Mouse (Mus musculus) forebrain, embryonic 16.5 days (tissue): ENCODE data around the gene Eif2ak1. TPM values are rescaled to one million over a fixed set of nuclear protein-coding genes. Genes with fewer than 3 reads are reported as not detected.

ENCODE experiments used
- ATAC-seq: fragments of 200-750 bp; cut with Nextera tagmentation; 2 replicates; pipeline ENCODE4 v1.8.0; 2017; ENCODE audit warnings: mild to moderate bottlenecking, moderate library complexity
- H3K27ac ChIP-seq: fragments of 300-500 bp; sonication (generic); 2 replicates; pipeline ENCODE4 v1.5.1; 2014; ENCODE audit warnings: low read length, control low read depth
- H3K27me3 ChIP-seq: fragments of 300-500 bp; sonication (generic); replicated peaks from 2 replicates; pipeline ENCODE4 v1.6.1; 2014; ENCODE audit warnings: low read length; ENCODE audit not compliant: control insufficient read depth, insufficient read depth
- H3K36me3 ChIP-seq: fragments of 300-500 bp; sonication (generic); 2 replicates; pipeline ENCODE4 v1.6.1; 2014; ENCODE audit not compliant: control insufficient read depth, insufficient read depth
- H3K4me1 ChIP-seq: fragments of 300-500 bp; sonication (generic); replicated peaks from 2 replicates; pipeline ENCODE4 v1.6.1; 2014; ENCODE audit warnings: low read length; ENCODE audit not compliant: control insufficient read depth, insufficient read depth
- H3K4me2 ChIP-seq: fragments of 300-500 bp; sonication (generic); 2 replicates; pipeline ENCODE4 v1.6.1; 2014; ENCODE audit warnings: mild to moderate bottlenecking, low read length, control low read depth
- H3K4me3 ChIP-seq: fragments of 300-500 bp; sonication (generic); replicated peaks from 2 replicates; pipeline ENCODE4 v1.5.1; 2014; ENCODE audit warnings: mild to moderate bottlenecking, low read length, control low read depth
- H3K9ac ChIP-seq: fragments of 300-500 bp; sonication (generic); replicated peaks from 2 replicates; pipeline ENCODE4 v1.6.1; 2014; ENCODE audit warnings: low read depth, low read length, control low read depth
- H3K9me3 ChIP-seq: fragments of 300-500 bp; sonication (generic); 2 replicates; pipeline ENCODE4 v1.6.1; 2016; ENCODE audit warnings: low read length; ENCODE audit not compliant: control insufficient read depth
- WGBS: fragments of 180-500 bp; shearing (Covaris S2); extraction: QIAGEN DNeasy Blood & Tissue Kit; methylation state at CpG from one replicate; pipeline ENCODE4 v1.1.7; 2014; 5-methylcytosine and 5-hydroxymethylcytosine counted together
- polyA plus RNA-seq: library from polyadenylated mRNA; unstranded; fragments of >200 nt; fragmentation: Nextera tagmentation; extraction: Ambion mirVana; gene quantifications from 2 replicates; pipeline ENCODE4 v1.2.1, GENCODE M21; 2015

Gene Eif2ak1
- polyA plus RNA-seq, 1 experiment from 2014 or later, result 49.6 TPM

DNA sequence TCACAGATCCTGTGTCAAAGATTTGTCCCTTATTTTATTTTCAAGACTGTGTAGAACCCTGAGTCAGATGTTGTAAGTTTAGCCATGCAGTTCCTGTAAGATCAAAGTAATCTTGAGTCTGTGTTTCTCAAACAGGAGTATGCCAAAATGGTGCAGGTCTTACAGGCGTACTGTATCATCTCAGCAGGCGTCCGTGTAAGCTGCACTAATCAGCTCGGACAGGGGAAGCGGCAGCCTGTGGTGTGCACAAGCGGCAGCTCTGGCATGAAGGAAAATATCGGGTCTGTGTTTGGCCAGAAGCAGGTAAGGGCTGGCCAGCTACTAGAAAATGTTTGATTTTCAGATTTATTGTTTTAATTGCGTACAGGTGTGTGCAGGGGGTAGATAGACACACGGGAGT, 98.6 kb downstream of the Eif2ak1 start:
- Histone ChIP-seq H3K4me3 (no peak overlapping the region), H3K27ac (no peak overlapping the region), H3K4me2 (no peak overlapping the region), H3K4me1 (no peaks in the 10 kb centered on the region; the same call in 1 of the 2 replicates), H3K9ac (no peak overlapping the region), H3K27me3 (no peaks in the 10 kb centered on the region), H3K36me3 (peaks cover 24% of the 10 kb centered on the region), H3K9me3 (no peaks in the 10 kb centered on the region)
- 94% methylated on average over 9 of the region's 9 CpGs for WGBS
- no peak for ATAC-seq

DNA sequence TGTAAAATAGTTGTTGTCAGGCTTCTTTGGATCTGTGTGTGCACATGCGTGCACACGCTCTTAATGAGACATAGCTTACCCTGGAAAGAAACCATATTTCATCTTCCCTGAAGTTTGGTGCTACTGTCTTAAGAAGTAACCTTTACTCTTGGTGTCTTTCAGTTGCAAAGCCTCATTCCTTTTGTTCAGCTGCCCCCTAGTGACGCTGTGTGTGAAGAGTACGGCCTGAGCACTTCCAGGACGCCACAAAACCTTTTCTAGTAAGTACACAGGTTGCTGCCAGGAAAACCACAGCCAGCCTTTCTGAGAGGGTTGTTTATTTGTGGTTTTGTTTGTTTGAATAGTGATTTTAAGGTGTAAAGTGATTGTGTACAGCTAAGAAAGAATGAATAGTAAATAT, 99.8 kb downstream of the Eif2ak1 start:
- peaks cover 27% of the 10 kb centered on the region for H3K36me3 ChIP-seq
- no peaks in the 10 kb centered on the region for H3K9me3 ChIP-seq
- H3K4me1 ChIP-seq, result no peaks in the 10 kb centered on the region
- WGBS, result 47% methylated on average over 5 of the region's 5 CpGs
- no peak overlapping the region for H3K4me3 ChIP-seq
- H3K27ac ChIP-seq, result no peak overlapping the region
- ATAC-seq, result no peak
- no peak overlapping the region for H3K9ac ChIP-seq
- H3K4me2 ChIP-seq, result no peak overlapping the region
- H3K27me3 ChIP-seq, result no peaks in the 10 kb centered on the region

DNA sequence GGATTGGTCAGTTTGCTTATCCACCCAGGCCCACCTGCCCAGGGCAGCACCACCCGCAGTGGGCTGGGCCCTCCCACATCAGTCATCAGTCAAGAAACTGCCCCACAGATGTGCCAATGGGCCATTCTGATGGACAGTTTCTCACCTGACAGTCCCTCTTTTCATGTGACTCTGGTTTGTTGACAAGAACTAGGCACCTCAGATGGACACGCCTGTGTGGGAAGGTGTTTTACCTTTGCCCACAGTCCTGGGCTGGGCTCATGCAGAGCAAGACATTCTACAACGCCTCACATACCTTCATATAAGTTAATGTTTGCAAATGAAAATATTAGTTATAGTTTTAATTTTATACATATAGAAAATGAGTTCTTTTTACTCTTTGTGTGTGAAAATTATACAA, 100.5 kb downstream of the Eif2ak1 start:
- H3K4me3 ChIP-seq, result no peak overlapping the region
- no peaks in the 10 kb centered on the region for H3K4me1 ChIP-seq
- peaks cover 27% of the 10 kb centered on the region for H3K36me3 ChIP-seq
- no peak overlapping the region for H3K27ac ChIP-seq
- whole genome bisulfite sequencing, result 94% methylated on average over 3 of the region's 3 CpGs
- H3K9ac ChIP-seq, result no peak overlapping the region
- no peaks in the 10 kb centered on the region for H3K27me3 ChIP-seq
- no peak for ATAC-seq
- H3K4me2 ChIP-seq, result no peak overlapping the region
- no peaks in the 10 kb centered on the region for H3K9me3 ChIP-seq

DNA sequence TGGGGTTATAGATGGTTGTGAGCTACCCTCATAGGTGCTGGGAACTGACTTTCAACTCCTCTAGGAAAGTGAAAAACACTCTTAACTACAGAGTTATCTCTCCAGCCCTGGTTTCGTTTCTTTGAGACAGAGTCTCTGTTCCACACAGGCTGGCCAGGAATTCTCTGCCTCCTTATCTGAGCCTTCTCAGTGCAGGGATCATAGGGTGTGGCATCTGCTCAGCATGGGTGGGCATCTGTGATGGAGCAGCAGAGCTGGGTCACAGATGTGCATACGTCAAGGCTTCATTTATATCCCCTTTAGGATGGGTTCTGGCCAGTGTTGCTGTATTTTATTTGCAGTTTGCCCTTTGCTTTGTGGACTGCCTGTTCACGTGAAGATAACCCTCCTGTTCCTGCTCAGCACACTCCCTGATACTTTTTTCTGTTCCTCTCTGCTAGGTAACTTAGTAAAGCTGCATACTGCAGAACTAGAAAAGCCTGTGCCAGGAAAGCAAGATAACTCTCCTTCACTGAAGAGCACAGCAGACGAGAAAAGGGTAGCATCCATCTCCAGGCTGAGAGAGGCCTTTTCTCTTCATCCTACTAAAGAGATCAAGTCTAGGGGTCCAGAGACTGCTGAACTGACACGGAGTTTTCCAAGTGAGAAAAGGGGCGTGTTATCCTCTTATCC, 107.3 kb downstream of the Eif2ak1 start:
- no peak overlapping the region for H3K4me2 ChIP-seq

DNA sequence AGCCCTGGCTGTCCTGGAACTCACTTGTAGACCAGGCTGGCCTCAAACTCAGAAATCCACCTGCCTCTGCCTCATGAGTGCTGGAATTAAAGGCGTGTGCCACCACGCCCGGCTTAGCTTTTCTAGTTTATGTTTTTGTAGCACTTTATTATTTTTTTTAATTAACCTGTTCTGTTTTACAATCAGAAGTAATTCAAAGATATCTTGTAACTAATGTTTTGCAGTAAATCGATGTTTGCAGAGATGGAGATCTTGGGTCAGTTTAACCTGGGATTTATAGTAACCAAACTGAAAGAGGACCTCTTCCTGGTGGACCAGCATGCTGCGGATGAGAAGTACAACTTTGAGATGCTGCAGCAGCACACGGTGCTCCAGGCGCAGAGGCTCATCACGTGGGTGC, 110.3 kb downstream of the Eif2ak1 start, which contains the start of gene Gm42421:
Gene Gm42421 (plus strand): TSS at position 301 of the 400 bp plus-strand sequence.
- H3K4me2 ChIP-seq, result no peak within 1 kb of the TSS
- 97% methylated on average over 8 of the region's 8 CpGs for WGBS
- H3K27me3 ChIP-seq, result no peaks in the 10 kb centered on the region
- peaks cover 34% of the 10 kb centered on the region for H3K36me3 ChIP-seq
- H3K27ac ChIP-seq, result no peak within 1 kb of the TSS
- H3K9me3 ChIP-seq, result no peaks in the 10 kb centered on the region
- no peak for ATAC-seq
- no peak within 1 kb of the TSS for H3K9ac ChIP-seq
- H3K4me1 ChIP-seq, result 0 out of 2 replicates have a peak, but pooled peaks cover 3% of the 10 kb centered on the region
- no peak within 1 kb of the TSS for H3K4me3 ChIP-seq

More for the DNA sequence above, 107.3 kb downstream of the Eif2ak1 start:
- H3K27ac ChIP-seq, result no peak overlapping the region
- H3K27me3 ChIP-seq, result no peaks in the 10 kb centered on the region
- no peaks in the 10 kb centered on the region for H3K4me1 ChIP-seq
- peaks cover 35% of the 10 kb centered on the region for H3K36me3 ChIP-seq
- H3K4me3 ChIP-seq, result no peak overlapping the region
- WGBS, result 92% methylated on average over 6 of the region's 6 CpGs
- no peaks in the 10 kb centered on the region for H3K9me3 ChIP-seq
- ATAC-seq, result no peak
- H3K9ac ChIP-seq, result no peak overlapping the region

DNA sequence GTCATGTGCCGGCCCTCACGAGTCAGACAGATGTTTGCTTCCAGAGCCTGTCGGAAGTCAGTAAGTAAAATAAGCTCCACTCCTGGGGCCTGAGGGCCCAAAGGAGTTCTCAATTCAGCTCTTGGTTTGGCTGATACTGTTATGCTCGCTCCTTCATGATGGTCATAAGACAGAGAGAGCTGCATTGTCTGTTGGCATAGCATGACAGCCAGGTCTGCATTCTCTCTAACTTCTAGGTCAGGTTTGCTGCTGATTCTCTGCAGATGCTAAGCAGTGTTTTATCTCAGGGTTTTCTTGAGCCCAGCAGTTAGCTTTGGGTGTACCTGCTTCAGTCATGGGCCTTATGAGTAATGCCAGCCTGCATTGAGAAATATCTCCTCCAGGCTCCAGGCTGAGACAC, 111.7 kb downstream of the Eif2ak1 start:
- H3K4me2 ChIP-seq, result no peak overlapping the region
- H3K27ac ChIP-seq, result no peak overlapping the region
- WGBS, result 93% methylated on average over 4 of the region's 4 CpGs
- no peak overlapping the region for H3K4me3 ChIP-seq
- H3K9ac ChIP-seq, result no peak overlapping the region
- H3K36me3 ChIP-seq, result peaks cover 34% of the 10 kb centered on the region
- H3K4me1 ChIP-seq, result 0 out of 2 replicates have a peak, but pooled peaks cover 3% of the 10 kb centered on the region
- ATAC-seq, result no peak
- H3K9me3 ChIP-seq, result no peaks in the 10 kb centered on the region
- H3K27me3 ChIP-seq, result no peaks in the 10 kb centered on the region

DNA sequence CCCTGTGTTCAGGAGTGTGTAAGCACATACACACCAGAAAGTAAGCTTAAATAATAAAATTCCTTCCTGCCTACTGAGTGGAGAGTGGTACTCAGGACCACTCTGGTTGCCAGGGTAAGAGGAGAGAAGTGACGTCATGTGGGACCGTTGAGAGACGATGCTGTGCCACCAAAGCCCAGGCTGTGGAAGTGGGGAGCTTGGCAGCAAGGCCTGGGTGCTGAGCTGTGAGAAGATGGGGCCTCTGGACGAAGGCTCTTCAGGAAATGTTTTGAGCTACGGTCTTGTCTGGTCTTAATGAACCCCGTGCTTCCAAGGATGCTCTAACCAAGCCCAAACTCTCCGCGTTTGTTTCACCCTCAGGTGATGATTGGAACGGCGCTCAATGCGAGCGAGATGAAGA, 113.1 kb downstream of the Eif2ak1 start:
- H3K27me3 ChIP-seq, result no peaks in the 10 kb centered on the region
- no peak overlapping the region for H3K4me2 ChIP-seq
- no peak overlapping the region for H3K4me3 ChIP-seq
- H3K4me1 ChIP-seq, result 0 out of 2 replicates have a peak, but pooled peaks cover 3% of the 10 kb centered on the region
- 95% methylated on average over 12 of the region's 12 CpGs for WGBS
- no peak for ATAC-seq
- H3K9ac ChIP-seq, result no peak overlapping the region
- no peaks in the 10 kb centered on the region for H3K9me3 ChIP-seq
- H3K36me3 ChIP-seq, result peaks cover 26% of the 10 kb centered on the region
- no peak overlapping the region for H3K27ac ChIP-seq

DNA sequence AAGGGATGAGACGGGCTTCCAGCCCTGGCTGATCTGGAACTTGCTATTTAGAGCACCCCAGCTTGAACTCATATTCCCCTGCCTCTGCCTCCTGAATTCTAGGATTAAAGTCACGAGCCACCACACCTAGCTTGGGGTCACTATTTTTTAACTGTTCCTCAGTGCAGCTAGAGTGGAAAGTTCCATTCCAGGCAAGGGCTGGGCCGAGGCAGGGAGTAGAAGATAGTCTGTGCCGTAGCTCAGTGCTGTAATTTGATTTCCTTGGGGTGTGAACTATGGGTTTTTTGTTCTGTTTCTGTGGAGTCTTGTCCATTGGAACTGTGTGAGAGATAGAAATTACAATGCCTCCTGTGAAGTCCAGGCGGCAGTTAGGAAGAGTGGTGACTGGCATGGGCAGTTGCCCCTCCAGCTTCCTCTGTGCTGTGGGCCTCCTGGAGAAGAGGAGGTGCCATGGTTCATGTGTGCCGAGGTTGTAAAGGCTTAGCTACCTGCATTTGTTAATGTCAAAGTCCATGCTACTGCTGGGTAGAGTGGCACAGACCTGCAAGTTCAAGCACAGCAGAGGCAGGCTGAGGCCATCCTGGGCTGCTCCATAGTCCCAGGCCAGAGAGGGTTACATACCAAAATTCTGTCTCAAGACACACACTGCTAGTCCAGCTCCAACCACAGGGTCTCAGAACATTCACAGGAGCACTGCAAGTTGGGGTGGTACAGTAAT, 114.4 kb downstream of the Eif2ak1 start:
- H3K9me3 ChIP-seq, result no peaks in the 10 kb centered on the region
- ATAC-seq, result no peak
- 88% methylated on average over 6 of the region's 6 CpGs for WGBS
- 0 out of 2 replicates have a peak, but pooled peaks cover 3% of the 10 kb centered on the region for H3K4me1 ChIP-seq
- H3K27me3 ChIP-seq, result no peaks in the 10 kb centered on the region
- H3K36me3 ChIP-seq, result peaks cover 22% of the 10 kb centered on the region
- H3K4me3 ChIP-seq, result no peak overlapping the region
- no peak overlapping the region for H3K27ac ChIP-seq
- no peak overlapping the region for H3K9ac ChIP-seq
- H3K4me2 ChIP-seq, result no peak overlapping the region

DNA sequence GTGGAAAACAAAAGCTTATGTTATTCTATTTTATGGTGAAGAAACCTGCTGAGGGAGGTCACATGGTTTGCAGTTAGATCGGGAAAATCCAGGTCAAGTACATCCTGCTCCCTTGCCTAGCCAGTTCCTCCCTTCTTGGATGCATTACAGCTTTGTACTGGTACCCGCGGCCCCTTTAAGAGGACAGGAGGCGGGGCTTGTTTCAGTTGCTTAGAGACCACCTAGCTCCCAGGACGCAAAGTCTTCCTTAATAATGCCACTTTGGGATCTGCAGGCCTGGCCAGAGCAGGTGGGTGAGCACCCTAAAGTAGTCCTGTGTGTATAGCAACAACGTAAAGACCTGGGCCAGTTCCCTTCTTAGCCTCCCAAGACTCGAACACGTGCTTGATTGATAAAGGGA, 115.2 kb downstream of the Eif2ak1 start, which contains the start of gene Rsph10b:
Gene Rsph10b (plus strand): TSS at position 205 of the 400 bp plus-strand sequence.
- 0 out of 2 replicates have a peak within 1 kb of the TSS, but pooled peaks have one; percentile 7 for H3K4me3 ChIP-seq
- H3K27ac ChIP-seq, result no peak within 1 kb of the TSS
- WGBS, result 8% methylated on average over 8 of the region's 8 CpGs
- no peaks in the 10 kb centered on the region for H3K27me3 ChIP-seq
- H3K4me2 ChIP-seq, result no peak within 1 kb of the TSS
- 0 out of 2 replicates have a peak, but pooled peaks cover 3% of the 10 kb centered on the region for H3K4me1 ChIP-seq
- H3K9me3 ChIP-seq, result no peaks in the 10 kb centered on the region
- ATAC-seq, result no peak
- H3K9ac ChIP-seq, result no peak within 1 kb of the TSS
- peaks cover 22% of the 10 kb centered on the region for H3K36me3 ChIP-seq
